Mouse (Mus musculus) neural tube, embryonic 14.5 days (tissue): ENCODE results near the gene Zfp488. TPM values are rescaled to one million over a fixed set of nuclear protein-coding genes. Genes with fewer than 3 reads are reported as not detected.

ENCODE experiments used
- ATAC-seq: fragments of 200-750 bp; cut with Nextera tagmentation; 2 replicates; pipeline ENCODE4 v1.8.0; 2017; ENCODE audit warnings: low read depth, mild to moderate bottlenecking, moderate TSS enrichment, moderate library complexity
- H3K27ac ChIP-seq: fragments of 300-500 bp; sonication (generic); 2 replicates; pipeline ENCODE4 v1.5.1; 2014; ENCODE audit warnings: low read depth, mild to moderate bottlenecking, control low read depth, low read length, moderate library complexity, mixed read lengths
- H3K27me3 ChIP-seq: fragments of 300-500 bp; sonication (generic); 2 replicates; pipeline ENCODE4 v1.6.1; 2014; ENCODE audit warnings: low read length; ENCODE audit not compliant: control insufficient read depth, insufficient read depth
- H3K36me3 ChIP-seq: fragments of 300-500 bp; sonication (generic); 2 replicates; pipeline ENCODE4 v1.6.1; 2014; ENCODE audit warnings: low read length, mixed read lengths; ENCODE audit not compliant: control insufficient read depth, insufficient read depth
- H3K4me1 ChIP-seq: fragments of 300-500 bp; sonication (generic); 2 replicates; pipeline ENCODE4 v1.6.1; 2014; ENCODE audit warnings: low read length; ENCODE audit not compliant: control insufficient read depth, insufficient read depth
- H3K4me2 ChIP-seq: fragments of 300-500 bp; sonication (generic); 2 replicates; pipeline ENCODE4 v1.6.1; 2014; ENCODE audit warnings: mild to moderate bottlenecking, low read depth, low read length, control low read depth
- H3K4me3 ChIP-seq: fragments of 300-500 bp; sonication (generic); 2 replicates; pipeline ENCODE4 v1.5.1; 2014; ENCODE audit warnings: low read depth, low read length, control low read depth, mixed read lengths
- H3K9ac ChIP-seq: fragments of 300-500 bp; sonication (generic); replicated peaks from 2 replicates; pipeline ENCODE4 v1.6.1; 2014; ENCODE audit warnings: low read depth, mild to moderate bottlenecking, control low read depth, low read length, mixed read lengths
- H3K9me3 ChIP-seq: fragments of 300-500 bp; sonication (generic); 2 replicates; pipeline ENCODE4 v1.6.1; 2016; ENCODE audit warnings: low read length; ENCODE audit not compliant: control insufficient read depth
- WGBS: fragments of 180-500 bp; shearing (Covaris S2); extraction: QIAGEN DNeasy Blood & Tissue Kit; methylation state at CpG from one replicate; pipeline ENCODE4 v1.1.7; 2014; 5-methylcytosine and 5-hydroxymethylcytosine counted together
- polyA plus RNA-seq: library from polyadenylated mRNA; unstranded; fragments of >200 nt; fragmentation: Nextera tagmentation; extraction: Ambion mirVana; gene quantifications from 2 replicates; pipeline ENCODE4 v1.2.1, GENCODE M21; 2014

Gene Zfp488
- polyA plus RNA-seq, 1 experiment from 2014 or later = 1.9 TPM

- WGBS = 92% methylated on average over 6 of the region's 6 CpGs
- no peak overlapping the region for H3K4me3 ChIP-seq
- no peaks in the 10 kb centered on the region for H3K9me3 ChIP-seq
- H3K27me3 ChIP-seq = no peaks in the 10 kb centered on the region
- H3K36me3 ChIP-seq = no peaks in the 10 kb centered on the region
- no peaks in the 10 kb centered on the region for H3K4me1 ChIP-seq
- ATAC-seq = no peak
- H3K9ac ChIP-seq = no peak overlapping the region
- no peak overlapping the region for H3K27ac ChIP-seq
- no peak overlapping the region for H3K4me2 ChIP-seq
Observed at GRCm38 (mm10) chr14:33993521-33994289, 15.1 kb upstream of the Zfp488 start.

- 92% methylated on average over 9 of the region's 9 CpGs for WGBS
- H3K36me3 ChIP-seq = no peaks in the 10 kb centered on the region
- no peak overlapping the region for H3K4me2 ChIP-seq
- no peaks in the 10 kb centered on the region for H3K4me1 ChIP-seq
- H3K27me3 ChIP-seq = no peaks in the 10 kb centered on the region
- H3K4me3 ChIP-seq = no peak overlapping the region
- H3K9me3 ChIP-seq = no peaks in the 10 kb centered on the region
- H3K27ac ChIP-seq = no peak overlapping the region
- no peak overlapping the region for H3K9ac ChIP-seq
- ATAC-seq = no peak
Observed at GRCm38 (mm10) chr14:33993051-33993450, 14.5 kb upstream of the Zfp488 start.

DNA sequence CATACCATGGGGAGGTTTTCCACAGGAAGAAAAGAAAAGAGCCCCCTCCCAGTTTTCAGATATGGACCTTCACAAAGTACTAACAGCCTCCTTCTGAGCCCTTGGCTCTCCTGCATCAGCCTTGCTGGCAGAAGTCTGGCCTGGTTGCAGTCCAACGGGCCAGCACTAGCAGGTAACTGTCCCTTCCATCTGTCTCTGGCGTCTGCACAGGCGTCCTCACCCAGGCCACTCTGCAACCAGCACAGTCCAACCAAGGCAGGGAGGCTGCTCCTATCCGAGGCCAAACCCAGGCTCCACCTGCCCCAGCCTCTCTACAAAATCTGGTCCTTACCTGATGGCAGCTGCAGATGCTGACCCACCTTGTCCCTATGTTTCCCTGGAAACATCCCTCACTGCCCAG is 13.4 kb upstream of the Zfp488 start:
- H3K4me2 ChIP-seq = no peak overlapping the region
- no peak overlapping the region for H3K27ac ChIP-seq
- no peaks in the 10 kb centered on the region for H3K4me1 ChIP-seq
- no peak for ATAC-seq
- H3K9me3 ChIP-seq = no peaks in the 10 kb centered on the region
- 76% methylated on average over 4 of the region's 4 CpGs for WGBS
- no peak overlapping the region for H3K4me3 ChIP-seq
- H3K9ac ChIP-seq = no peak overlapping the region
- H3K27me3 ChIP-seq = no peaks in the 10 kb centered on the region
- no peaks in the 10 kb centered on the region for H3K36me3 ChIP-seq

GRCm38 (mm10) chr14:33989201-33989600 is 10.6 kb upstream of the Zfp488 start:
- H3K4me1 ChIP-seq = no peaks in the 10 kb centered on the region
- H3K4me2 ChIP-seq = no peak overlapping the region
- no peaks in the 10 kb centered on the region for H3K36me3 ChIP-seq
- ATAC-seq = no peak
- no peak overlapping the region for H3K9ac ChIP-seq
- H3K27ac ChIP-seq = no peak overlapping the region
- 57% methylated on average over 3 of the region's 3 CpGs for WGBS
- H3K27me3 ChIP-seq = no peaks in the 10 kb centered on the region
- H3K4me3 ChIP-seq = no peak overlapping the region
- H3K9me3 ChIP-seq = no peaks in the 10 kb centered on the region

- H3K36me3 ChIP-seq = no peaks in the 10 kb centered on the region
- 45% methylated on average over 7 of the region's 7 CpGs for WGBS
- H3K4me1 ChIP-seq = no peaks in the 10 kb centered on the region
- no peak overlapping the region for H3K27ac ChIP-seq
- no peaks in the 10 kb centered on the region for H3K9me3 ChIP-seq
- 0 out of 2 replicates have a peak, but pooled peaks cover 3% of the 10 kb centered on the region for H3K27me3 ChIP-seq
- H3K4me2 ChIP-seq = no peak overlapping the region
- no peak overlapping the region for H3K4me3 ChIP-seq
- H3K9ac ChIP-seq = no peak overlapping the region
- ATAC-seq = no peak
Observed at GRCm38 (mm10) chr14:33977748-33978147, 816 bp downstream of the Zfp488 start.

DNA sequence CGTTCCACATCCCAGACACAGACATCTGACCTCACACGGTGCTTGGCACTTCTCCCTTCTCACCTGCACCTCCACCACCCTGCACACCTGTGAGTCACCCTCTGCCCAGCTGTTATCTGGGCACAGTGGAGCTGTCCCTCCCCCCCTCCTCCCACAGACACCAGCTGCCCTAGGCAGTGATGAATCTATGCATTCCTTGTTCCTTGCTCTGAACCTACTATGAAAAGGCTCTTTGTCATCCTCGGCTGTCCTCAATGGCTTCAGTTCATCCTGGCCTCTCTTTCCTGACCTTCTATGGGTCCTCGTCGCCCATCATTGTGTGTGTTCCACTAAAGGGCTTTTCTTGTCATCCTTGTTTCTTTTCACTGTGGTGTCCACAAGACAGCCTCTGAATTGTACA is 3.8 kb downstream of the Zfp488 start:
- no peak overlapping the region for H3K4me3 ChIP-seq
- no peak for ATAC-seq
- no peak overlapping the region for H3K9ac ChIP-seq
- H3K27ac ChIP-seq = no peak overlapping the region
- WGBS = 48% methylated on average over 5 of the region's 5 CpGs
- no peak overlapping the region for H3K4me2 ChIP-seq
- H3K4me1 ChIP-seq = no peaks in the 10 kb centered on the region
- no peaks in the 10 kb centered on the region for H3K36me3 ChIP-seq
- no peaks in the 10 kb centered on the region for H3K9me3 ChIP-seq
- 0 out of 2 replicates have a peak, but pooled peaks cover 3% of the 10 kb centered on the region for H3K27me3 ChIP-seq

- ATAC-seq = no peak
- Histone ChIP-seq H3K36me3 (no peaks in the 10 kb centered on the region), H3K4me1 (no peaks in the 10 kb centered on the region), H3K27me3 (no peaks in the 10 kb centered on the region), H3K9ac (no peak overlapping the region), H3K9me3 (no peaks in the 10 kb centered on the region), H3K4me2 (no peak overlapping the region), H3K27ac (no peak overlapping the region), H3K4me3 (no peak overlapping the region)
- 57% methylated on average over 7 of the region's 7 CpGs for WGBS
Observed at GRCm38 (mm10) chr14:33972679-33973078, 5.9 kb downstream of the Zfp488 start.

DNA sequence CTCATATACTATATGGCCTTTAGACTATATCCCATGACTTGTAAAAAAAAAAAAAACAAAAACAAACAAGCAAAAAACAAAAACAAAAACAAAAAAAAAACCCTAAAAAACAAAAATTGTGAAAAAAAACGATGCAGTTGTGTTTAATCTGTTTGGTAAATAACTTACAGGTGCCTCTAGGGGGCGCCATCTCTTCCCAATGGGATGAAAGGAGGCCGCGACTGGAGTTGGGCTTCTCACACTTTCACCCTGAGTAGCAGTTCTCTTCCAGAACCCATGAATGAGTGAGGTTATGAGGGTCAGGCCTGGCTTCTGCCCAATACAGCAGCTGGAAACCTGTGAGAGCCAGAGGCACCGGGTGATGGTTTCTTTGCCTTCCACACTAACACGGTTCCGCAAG is 12.9 kb downstream of the Zfp488 start:
- ATAC-seq = no peak
- no peaks in the 10 kb centered on the region for H3K36me3 ChIP-seq
- no peaks in the 10 kb centered on the region for H3K4me1 ChIP-seq
- H3K9ac ChIP-seq = no peak overlapping the region
- H3K27me3 ChIP-seq = no peaks in the 10 kb centered on the region
- H3K27ac ChIP-seq = no peak overlapping the region
- H3K4me3 ChIP-seq = no peak overlapping the region
- H3K9me3 ChIP-seq = no peaks in the 10 kb centered on the region
- no peak overlapping the region for H3K4me2 ChIP-seq
- 73% methylated on average over 7 of the region's 7 CpGs for WGBS

DNA sequence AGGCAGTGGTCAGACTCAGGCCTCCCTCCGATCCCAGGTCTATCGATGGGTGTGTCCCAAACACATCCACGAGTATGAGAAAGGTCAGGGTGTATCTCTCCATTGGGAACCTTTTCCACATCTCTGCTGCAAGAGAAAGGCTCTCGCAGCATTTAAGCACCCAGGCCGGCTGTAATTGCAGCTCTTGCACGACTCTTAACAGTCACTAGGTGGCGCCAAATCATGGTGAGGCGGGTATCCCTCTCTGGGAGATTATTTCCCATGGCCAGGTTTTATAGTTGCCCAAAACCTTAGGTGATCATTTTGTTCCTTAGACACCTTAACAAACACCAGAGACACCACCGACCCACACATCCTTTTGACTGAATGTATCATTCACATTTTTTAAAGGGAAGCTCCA is 19.2 kb downstream of the Zfp488 start:
- no peaks in the 10 kb centered on the region for H3K27me3 ChIP-seq
- 20% methylated on average over 9 of the region's 9 CpGs for WGBS

More for the DNA sequence above, 19.2 kb downstream of the Zfp488 start:
- Histone ChIP-seq H3K36me3 (no peaks in the 10 kb centered on the region), H3K4me3 (no peak overlapping the region), H3K9ac (no peak overlapping the region), H3K4me2 (no peak overlapping the region), H3K4me1 (no peaks in the 10 kb centered on the region), H3K9me3 (no peaks in the 10 kb centered on the region), H3K27ac (no peak overlapping the region)
- ATAC-seq = no peak
